Mouse (Mus musculus) bone marrow macrophage, adult 2 months (primary cell): Measurements from ENCODE around the gene Rbms1. TPM values are rescaled to one million over a fixed set of nuclear protein-coding genes. Genes with fewer than 3 reads are reported as not detected.

Experiments used
- H3K27ac ChIP-seq: 2 replicates; pipeline ENCODE4 v1.5.1; 2012; ENCODE audit warnings: low read depth, low read length; ENCODE audit not compliant: insufficient read depth
- H3K4me1 ChIP-seq: 2 replicates; pipeline ENCODE4 v1.6.1; 2012; ENCODE audit warnings: low read length; ENCODE audit not compliant: control insufficient read depth, insufficient read depth
- H3K4me3 ChIP-seq: 2 replicates; pipeline ENCODE4 v1.5.1; 2012; ENCODE audit warnings: mild to moderate bottlenecking, low read length, moderate library complexity; ENCODE audit not compliant: insufficient read depth
- CTCF ChIP-seq: IDR thresholded peaks from 2 replicates; pipeline ENCODE4 v1.5.1; 2012; ENCODE audit warnings: low read depth, mild to moderate bottlenecking, low read length, moderate library complexity
- POLR2A ChIP-seq: IDR thresholded peaks from 2 replicates; pipeline ENCODE4 v1.6.1; 2012; ENCODE audit warnings: mild to moderate bottlenecking, low read depth, low read length, borderline replicate concordance
- polyA plus RNA-seq: library from polyadenylated mRNA; stranded (reverse); fragments of >200 nt; gene quantifications from 2 replicates; pipeline ENCODE4 v1.2.4, GENCODE M21; 2012; ENCODE audit not compliant: missing spikeins, insufficient read depth, insufficient read length

The Rbms1 gene
- polyA plus RNA-seq, 1 experiment, result 111 TPM

DNA sequence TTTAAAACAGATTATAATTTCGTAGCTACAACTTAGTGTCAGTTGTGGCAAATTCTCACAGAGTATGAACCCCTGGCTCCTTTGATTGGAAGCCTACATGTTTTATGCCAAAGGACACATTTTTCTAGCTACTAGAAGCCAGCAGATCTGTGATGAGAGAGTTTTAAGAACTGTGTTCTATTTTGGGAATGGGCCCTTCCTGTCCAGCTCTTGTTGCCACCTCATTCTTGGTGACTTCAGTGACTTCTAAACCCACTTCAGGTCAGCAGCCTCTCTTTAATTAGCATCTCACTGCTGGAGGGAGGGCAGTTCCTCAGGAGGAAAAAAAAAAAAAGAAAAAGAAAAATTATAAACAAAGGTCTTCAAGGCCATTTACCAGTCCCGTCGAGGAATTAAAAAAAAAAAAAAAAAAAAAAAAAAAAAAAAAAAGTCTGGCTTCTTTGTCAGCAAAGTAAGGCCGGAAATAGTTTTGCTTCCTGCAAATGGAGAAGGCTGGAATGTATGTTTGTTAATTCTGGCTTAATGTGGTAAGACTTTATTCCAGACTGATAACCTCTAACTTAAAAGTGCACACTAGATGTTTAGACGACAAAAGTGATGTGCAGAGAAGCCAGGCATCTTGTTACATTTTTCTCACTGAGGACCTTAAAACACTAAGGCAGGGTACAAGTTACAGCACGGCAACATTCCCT, 60.4 kb downstream of the Rbms1 start:
- peak overlapping the region; percentile 99 for H3K27ac ChIP-seq
- no peak for TF ChIP-seq POLR2A
- no peak for TF ChIP-seq CTCF
- peaks cover 35% of the 10 kb centered on the region for H3K4me1 ChIP-seq
- H3K4me3 ChIP-seq, result no peak overlapping the region

DNA sequence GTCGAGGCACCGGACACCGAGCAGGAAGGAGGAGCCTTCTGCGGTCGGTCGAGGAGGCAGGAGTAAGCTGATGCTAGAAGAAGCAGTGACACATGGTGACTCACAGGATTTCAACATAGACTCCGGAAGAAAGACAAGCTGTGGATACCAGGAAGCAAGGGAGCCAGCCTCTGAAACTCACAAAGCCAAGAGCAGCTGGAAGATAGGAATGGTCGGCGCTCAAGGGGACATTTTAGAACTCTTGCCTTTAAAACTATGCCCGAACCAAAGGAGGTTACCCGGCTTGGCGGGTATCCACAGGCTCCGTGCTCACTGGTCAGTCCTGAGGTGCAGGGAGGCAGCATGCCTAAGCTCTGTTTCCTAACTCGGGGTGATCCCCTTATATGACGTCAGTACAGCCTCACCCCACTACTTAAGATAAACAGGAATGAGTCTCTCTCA, 61.5 kb downstream of the Rbms1 start:
- peaks cover 35% of the 10 kb centered on the region for H3K4me1 ChIP-seq
- H3K27ac ChIP-seq, result peak overlapping the region; percentile 99
- H3K4me3 ChIP-seq, result peak overlapping the region; percentile 60
- TF ChIP-seq CTCF, result no peak

DNA sequence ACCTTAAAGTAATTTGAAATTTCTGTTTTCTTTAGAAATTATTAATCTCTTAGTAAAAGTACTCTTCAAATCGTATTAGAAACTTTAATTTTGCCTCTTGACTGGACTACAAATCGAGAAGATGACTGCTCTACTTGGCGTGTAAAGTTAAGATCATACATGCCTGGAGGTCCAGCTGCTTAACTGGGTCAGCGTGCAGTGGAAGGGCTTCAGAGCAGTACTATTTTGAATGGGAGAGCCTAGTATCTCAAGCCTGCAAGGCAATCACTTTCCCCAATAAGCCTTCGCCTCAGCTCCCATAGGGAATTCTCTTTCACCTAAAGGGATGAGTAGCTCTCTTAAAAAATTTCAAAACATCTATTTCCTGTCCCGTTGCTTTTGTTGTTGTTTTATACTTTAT, 62.0 kb downstream of the Rbms1 start:
- H3K4me3 ChIP-seq, result peak overlapping the region; percentile 23; the same call in 1 of the 2 replicates
- peaks cover 35% of the 10 kb centered on the region for H3K4me1 ChIP-seq
- no peak for TF ChIP-seq CTCF
- TF ChIP-seq POLR2A, result no peak
- H3K27ac ChIP-seq, result peak overlapping the region; percentile 55

DNA sequence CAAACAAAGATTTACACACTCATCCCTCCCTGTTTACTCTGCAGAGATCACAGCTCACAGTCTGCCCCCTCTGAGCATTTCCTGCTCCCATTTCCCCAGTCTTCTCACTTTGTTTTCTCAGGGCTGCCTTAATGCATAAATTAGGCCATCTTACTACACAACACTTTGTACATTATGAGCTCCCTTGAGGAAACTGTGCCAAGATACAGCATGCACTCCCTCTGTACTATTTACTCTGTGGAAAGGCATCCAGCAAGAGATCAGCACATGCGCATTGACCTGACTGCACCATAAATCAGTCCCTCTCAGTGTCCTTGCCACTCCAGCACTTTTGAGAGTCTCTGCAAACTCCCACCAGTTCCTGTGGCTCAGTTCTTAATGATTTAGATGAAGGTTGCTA, 70.0 kb downstream of the Rbms1 start:
- H3K4me3 ChIP-seq, result no peak overlapping the region
- TF ChIP-seq POLR2A, result no peak
- TF ChIP-seq CTCF, result no peak
- no peak overlapping the region for H3K27ac ChIP-seq
- H3K4me1 ChIP-seq, result peaks cover 10% of the 10 kb centered on the region

DNA sequence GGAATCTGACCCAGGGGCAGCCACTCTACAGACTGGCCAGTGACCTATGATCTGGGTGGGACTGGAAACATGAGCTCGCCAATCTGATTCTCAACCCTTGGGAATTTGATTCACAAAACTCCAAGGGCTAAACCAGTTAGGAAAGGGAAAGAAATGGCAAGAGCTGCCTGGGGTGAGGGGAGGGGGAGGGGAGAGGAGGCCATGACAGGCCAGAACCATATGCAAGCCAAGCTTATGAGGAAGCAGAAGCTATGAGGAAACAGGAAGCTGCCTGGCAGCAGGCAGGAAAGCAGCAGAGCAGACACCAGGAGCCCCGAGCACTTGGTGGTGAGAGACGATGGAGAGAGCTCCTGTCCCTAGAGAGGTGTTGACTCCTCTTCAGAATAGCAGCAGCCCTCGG, 79.1 kb downstream of the Rbms1 start:
- Histone ChIP-seq H3K27ac (peak overlapping the region; percentile 71), H3K4me3 (no peak overlapping the region), H3K4me1 (peaks cover 27% of the 10 kb centered on the region)
- TF ChIP-seq CTCF (no peak), POLR2A (no peak)

DNA sequence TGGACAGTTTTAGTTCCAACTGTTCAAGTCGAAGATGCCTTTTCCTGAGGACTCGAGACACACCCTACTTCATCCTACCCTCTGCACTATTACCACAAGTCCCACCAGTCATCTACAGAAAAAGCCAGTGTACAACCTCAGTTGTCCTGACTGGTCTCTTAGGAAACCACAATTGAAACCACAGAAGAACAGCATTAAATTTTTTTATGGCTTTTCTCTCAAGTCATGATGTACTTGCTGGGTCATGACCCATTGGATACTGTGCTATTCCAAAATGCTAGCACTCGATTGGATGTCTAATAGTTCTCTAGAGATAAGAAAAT, 80.0 kb downstream of the Rbms1 start:
- TF ChIP-seq POLR2A (no peak), CTCF (no peak)
- no peak overlapping the region for H3K4me3 ChIP-seq
- H3K4me1 ChIP-seq, result peaks cover 35% of the 10 kb centered on the region
- peak overlapping the region; percentile 31; the same call in 1 of the 2 replicates for H3K27ac ChIP-seq

DNA sequence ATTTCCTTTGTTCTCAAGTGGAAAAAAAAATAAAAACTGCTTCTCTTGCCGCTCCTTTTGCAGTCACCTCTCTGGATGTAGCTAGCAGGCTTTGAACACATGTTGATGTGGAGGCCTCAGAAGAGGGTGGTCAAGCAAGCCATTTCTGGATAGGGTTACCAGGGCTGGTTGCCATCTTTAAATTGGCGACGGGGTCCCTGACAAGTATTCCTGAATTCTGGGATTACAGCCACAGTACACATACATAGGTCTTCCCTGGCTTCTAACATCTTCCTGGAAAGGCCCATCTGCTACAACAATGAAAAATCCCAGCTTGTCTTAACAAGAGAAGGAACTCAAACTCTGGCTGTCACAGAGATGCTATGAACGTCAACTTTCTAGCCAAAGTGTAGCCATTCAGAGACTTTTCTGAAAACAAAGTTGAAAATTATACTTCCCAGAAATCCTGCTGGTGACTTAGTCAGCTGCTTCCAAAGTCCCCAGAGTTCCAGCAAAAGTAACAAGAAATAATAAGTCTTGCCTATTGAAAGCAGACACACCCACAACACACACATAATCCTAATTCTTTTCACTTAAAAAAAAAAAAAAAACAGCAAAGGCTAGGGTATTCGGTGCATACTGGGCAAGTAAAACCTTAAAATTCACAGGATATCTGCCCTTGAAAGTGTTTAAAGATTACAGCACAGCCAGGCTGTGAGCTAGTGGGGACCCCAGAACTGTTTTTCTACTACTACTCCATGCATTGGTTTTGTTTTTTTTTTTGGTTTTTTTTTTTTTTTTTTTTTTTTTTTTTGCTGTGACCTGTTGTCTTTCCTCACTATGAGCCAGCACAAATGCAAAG, 80.6 kb downstream of the Rbms1 start:
- peak overlapping the region; percentile 31; the same call in 1 of the 2 replicates for H3K27ac ChIP-seq
- TF ChIP-seq CTCF (no peak), POLR2A (no peak)
- H3K4me3 ChIP-seq, result no peak overlapping the region
- H3K4me1 ChIP-seq, result peaks cover 36% of the 10 kb centered on the region

DNA sequence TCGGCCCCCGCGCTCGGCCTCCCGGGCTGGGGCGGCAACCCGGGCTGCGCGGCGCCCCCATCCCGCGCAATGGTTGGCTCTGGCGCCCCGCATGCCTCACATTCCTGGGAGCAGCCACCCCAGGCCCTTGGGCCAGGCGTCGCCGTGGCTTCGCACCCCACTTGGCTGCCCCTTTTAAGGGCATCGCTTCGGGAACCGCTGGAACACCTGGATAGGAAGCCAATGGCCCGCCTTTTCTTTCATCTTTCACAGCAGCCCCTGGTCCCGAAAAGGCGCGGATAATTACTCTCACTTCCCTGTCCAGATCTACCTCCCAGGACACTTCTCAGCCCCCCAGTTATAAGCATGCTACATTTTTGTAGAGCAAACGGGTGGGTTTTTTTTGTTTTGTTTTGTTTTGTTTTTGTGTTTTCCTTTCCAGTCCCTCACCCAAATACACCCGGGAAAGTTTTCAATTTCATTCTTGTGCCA, 81.4 kb downstream of the Rbms1 start:
- H3K27ac ChIP-seq, result peak overlapping the region; percentile 65
- peaks cover 43% of the 10 kb centered on the region for H3K4me1 ChIP-seq
- no peak for TF ChIP-seq POLR2A
- TF ChIP-seq CTCF, result no peak
- peak overlapping the region; percentile 95 for H3K4me3 ChIP-seq

DNA sequence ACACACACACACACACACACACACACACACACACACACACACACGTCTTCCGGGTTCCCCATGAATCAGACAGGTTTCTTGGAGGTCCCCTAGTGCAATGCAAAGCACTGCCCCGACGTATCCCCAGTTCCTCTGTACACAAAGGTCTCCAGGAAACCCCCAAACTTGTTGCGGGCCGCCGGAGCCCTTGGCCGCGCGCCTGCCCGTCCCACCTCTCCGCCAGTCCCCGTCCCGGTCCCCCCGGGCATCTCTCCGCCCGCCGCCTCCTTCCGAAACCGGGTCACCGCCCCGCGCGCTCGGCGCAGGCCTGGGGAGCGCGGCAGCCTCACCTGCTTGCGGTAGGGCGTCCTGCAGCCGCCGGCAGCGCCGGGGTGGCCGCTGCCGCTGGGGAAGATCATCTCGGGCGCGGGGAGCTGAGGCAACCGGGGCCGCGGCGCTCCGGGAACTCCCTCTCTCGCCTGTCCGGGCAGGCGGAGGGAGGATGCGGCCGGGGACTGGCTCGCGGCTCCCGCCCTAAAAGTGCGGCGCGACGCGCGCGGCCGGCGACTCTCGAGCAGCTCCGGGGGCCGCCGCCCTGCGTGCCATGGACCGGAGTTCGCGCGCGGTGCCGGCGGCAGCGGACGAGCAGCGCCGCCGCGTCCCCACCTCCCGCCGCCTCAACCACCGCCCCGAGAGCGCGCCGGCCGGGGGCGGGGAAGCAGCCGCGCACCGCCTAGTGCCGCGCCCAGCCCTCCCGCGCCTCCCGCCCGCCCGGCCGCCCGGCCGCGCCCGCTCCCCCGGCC, 82.0 kb downstream of the Rbms1 start:
- TF ChIP-seq CTCF (no peak), POLR2A (no peak)
- H3K27ac ChIP-seq, result peak overlapping the region; percentile 83
- H3K4me3 ChIP-seq, result peak overlapping the region; percentile 95
- peaks cover 47% of the 10 kb centered on the region for H3K4me1 ChIP-seq
